Mouse (Mus musculus) liver, embryonic 13.5 days (tissue): Measurements from ENCODE around the gene Arhgap18. TPM values are rescaled to one million over a fixed set of nuclear protein-coding genes. Genes with fewer than 3 reads are reported as not detected.
A peak's percentile ranks its signal among the peaks of the same experiment; 100 is the strongest.
"Not testable (repeated sequence)": the region's sequence is repeated elsewhere in the genome, so short reads cannot be mapped to it uniquely, and the experiment has no call there.

Experiments
- ATAC-seq: fragments of 200-750 bp; cut with Nextera tagmentation; 2 replicates; pipeline ENCODE4 v1.8.0; 2017; ENCODE audit warnings: low read depth, mild to moderate bottlenecking, moderate number of reproducible peaks, moderate library complexity
- DNase-seq: peaks from one replicate; pipeline ENCODE4 v3.0.0; 2022
- H3K27ac ChIP-seq: fragments of 300-500 bp; sonication (generic); 2 replicates; pipeline ENCODE4 v1.5.1; 2015; ENCODE audit warnings: moderate library complexity, mild to moderate bottlenecking, inconsistent platforms
- H3K27me3 ChIP-seq: fragments of 300-500 bp; sonication (generic); 2 replicates; pipeline ENCODE4 v1.6.1; 2015; ENCODE audit warnings: mild to moderate bottlenecking, inconsistent platforms
- H3K36me3 ChIP-seq: fragments of 300-500 bp; sonication (generic); 2 replicates; pipeline ENCODE4 v1.6.1; 2015; ENCODE audit warnings: mild to moderate bottlenecking, inconsistent platforms
- H3K4me1 ChIP-seq: fragments of 300-500 bp; sonication (generic); replicated peaks from 2 replicates; pipeline ENCODE4 v1.6.1; 2015; ENCODE audit warnings: inconsistent platforms
- H3K4me2 ChIP-seq: fragments of 300-500 bp; sonication (generic); 2 replicates; pipeline ENCODE4 v1.6.1; 2015; ENCODE audit warnings: inconsistent platforms, mild to moderate bottlenecking, moderate library complexity
- H3K4me3 ChIP-seq: fragments of 300-500 bp; sonication (generic); replicated peaks from 2 replicates; pipeline ENCODE4 v1.5.1; 2015; ENCODE audit warnings: mild to moderate bottlenecking, inconsistent platforms
- H3K9ac ChIP-seq: fragments of 300-500 bp; sonication (generic); 2 replicates; pipeline ENCODE4 v1.6.1; 2015; ENCODE audit warnings: mild to moderate bottlenecking, inconsistent platforms
- H3K9me3 ChIP-seq: fragments of 300-500 bp; sonication (generic); replicated peaks from 2 replicates; pipeline ENCODE4 v1.6.1; 2016; ENCODE audit warnings: inconsistent platforms
- WGBS: fragments of 180-500 bp; shearing (Covaris S2); methylation state at CpG from one replicate; pipeline ENCODE4 v1.1.7; 2015; ENCODE audit not compliant: insufficient replicate concordance; 5-methylcytosine and 5-hydroxymethylcytosine counted together
- polyA plus RNA-seq: library from polyadenylated mRNA; unstranded; fragments of >200 nt; fragmentation: Nextera tagmentation; extraction: Ambion mirVana; gene quantifications from 2 replicates; pipeline ENCODE4 v1.2.1, GENCODE M21; 2015

The Arhgap18 gene
- polyA plus RNA-seq, 1 experiment from 2014 or later, result 7.9 TPM

GRCm38 (mm10) chr10:26919307-26919977, 166.2 kb downstream of the Arhgap18 start:
- Histone ChIP-seq H3K9me3 (no peaks in the 10 kb centered on the region), H3K4me1 (no peaks in the 10 kb centered on the region), H3K27ac (no peak overlapping the region), H3K9ac (no peak overlapping the region), H3K4me3 (no peak overlapping the region), H3K27me3 (no peaks in the 10 kb centered on the region), H3K36me3 (no peaks in the 10 kb centered on the region), H3K4me2 (no peak overlapping the region)
- DNase-seq (peak; percentile 34), ATAC-seq (peak; percentile 74; the same call in 1 of the 2 replicates)
- 24% methylated on average over 5 of the region's 5 CpGs for WGBS

GRCm38 (mm10) chr10:26920383-26920979, 167.3 kb downstream of the Arhgap18 start:
- Histone ChIP-seq H3K36me3 (no peaks in the 10 kb centered on the region), H3K4me1 (no peaks in the 10 kb centered on the region), H3K4me3 (no peak overlapping the region), H3K9me3 (no peaks in the 10 kb centered on the region), H3K27ac (no peak overlapping the region), H3K9ac (no peak overlapping the region), H3K27me3 (no peaks in the 10 kb centered on the region), H3K4me2 (no peak overlapping the region)
- DNase-seq, result no peak
- peak; percentile 76 for ATAC-seq
- 72% methylated on average over 8 of the region's 8 CpGs for WGBS

DNA sequence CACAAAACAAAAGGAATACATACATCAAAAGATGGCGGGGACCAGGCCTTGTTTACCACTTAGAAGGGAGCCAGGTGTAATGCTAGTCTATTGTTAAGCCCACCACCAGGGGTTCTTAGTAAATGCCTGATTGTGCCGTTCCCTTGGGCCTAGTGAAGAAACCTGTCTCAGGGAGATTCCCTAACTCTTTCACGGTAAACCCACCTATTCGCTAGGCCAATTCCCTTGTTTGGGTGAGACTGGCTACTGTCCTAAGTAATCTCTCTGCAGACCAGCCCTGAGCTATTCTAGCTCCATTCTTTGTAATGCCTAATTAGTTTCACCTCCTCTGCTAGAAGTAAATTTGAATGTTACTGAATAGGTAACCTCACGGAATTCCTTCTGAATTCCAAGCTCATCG, 182.8 kb downstream of the Arhgap18 start:
- not testable (repeated sequence) for H3K4me3 ChIP-seq, H3K27ac ChIP-seq, H3K4me2 ChIP-seq, H3K9me3 ChIP-seq, H3K27me3 ChIP-seq, DNase-seq, H3K9ac ChIP-seq, ATAC-seq, H3K4me1 ChIP-seq, H3K36me3 ChIP-seq
- 79% methylated on average over 6 of the region's 6 CpGs for WGBS

DNA sequence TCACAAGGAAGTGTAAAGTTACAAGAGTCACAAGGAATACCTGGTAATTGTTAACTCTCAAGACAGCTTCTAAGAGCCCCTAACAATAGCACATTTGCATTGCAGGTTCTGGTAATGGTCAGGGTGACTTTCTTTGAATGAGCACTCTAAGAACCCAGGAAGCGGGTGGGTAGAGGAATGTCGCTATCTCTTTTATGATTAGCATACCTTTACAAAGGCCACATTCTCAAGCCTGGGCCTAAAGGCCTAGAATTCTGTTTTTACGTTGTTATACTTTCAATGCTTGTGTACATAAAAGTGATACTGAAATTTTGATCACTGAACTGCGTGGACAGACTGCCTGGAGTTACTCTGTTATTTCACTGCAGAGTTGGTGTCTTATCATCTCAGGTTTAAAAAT, 185.2 kb downstream of the Arhgap18 start:
- not testable (repeated sequence) for H3K36me3 ChIP-seq, H3K27ac ChIP-seq, H3K4me2 ChIP-seq, H3K4me1 ChIP-seq, H3K27me3 ChIP-seq, H3K9me3 ChIP-seq, ATAC-seq, H3K4me3 ChIP-seq, DNase-seq, H3K9ac ChIP-seq
- WGBS, result 70% methylated on average over 4 of the region's 4 CpGs

- WGBS, result 20% methylated on average over 1 of the region's 1 CpGs
- ATAC-seq (peak; percentile 50; the same call in 1 of the 2 replicates), DNase-seq (no peak)
- H3K4me2 ChIP-seq, result no peak overlapping the region
- H3K27ac ChIP-seq, result no peak overlapping the region
- no peak overlapping the region for H3K9ac ChIP-seq
- H3K4me3 ChIP-seq, result no peak overlapping the region
- no peaks in the 10 kb centered on the region for H3K36me3 ChIP-seq
- no peaks in the 10 kb centered on the region for H3K27me3 ChIP-seq
- no peaks in the 10 kb centered on the region for H3K4me1 ChIP-seq
- no peaks in the 10 kb centered on the region for H3K9me3 ChIP-seq
These were observed 186.3 kb downstream of the Arhgap18 start for GRCm38 (mm10) chr10:26939549-26939948.

- ATAC-seq, result no peak
These were observed 195.1 kb downstream of the Arhgap18 start for GRCm38 (mm10) chr10:26948331-26948730.

DNA sequence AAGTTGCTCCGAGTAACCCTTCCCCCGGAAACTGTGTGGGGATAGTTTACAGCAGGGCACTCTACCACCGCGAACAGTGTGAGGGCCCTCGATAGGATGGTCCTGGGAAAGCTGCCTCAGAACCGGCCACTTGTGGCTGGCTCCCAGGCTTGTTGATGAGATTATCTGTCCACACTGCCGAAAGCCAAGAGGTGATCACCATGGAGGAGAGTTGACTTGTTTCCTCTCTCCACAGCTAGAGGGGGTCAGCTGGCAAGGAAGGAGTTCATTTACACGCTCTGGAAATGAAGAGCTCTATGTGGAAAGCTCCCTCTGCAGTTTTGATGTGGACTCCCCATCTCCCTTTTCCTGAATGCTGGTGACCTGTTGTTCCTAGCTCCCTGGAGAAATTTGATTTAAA, 196.4 kb downstream of the Arhgap18 start:
- Histone ChIP-seq H3K4me2 (peak overlapping the region; percentile 59), H3K4me1 (peaks cover 36% of the 10 kb centered on the region), H3K4me3 (peak overlapping the region; percentile 34; the same call in 1 of the 2 replicates), H3K27ac (peak overlapping the region; percentile 71; the same call in 1 of the 2 replicates), H3K9ac (peak overlapping the region; percentile 44; the same call in 1 of the 2 replicates), H3K36me3 (no peaks in the 10 kb centered on the region), H3K27me3 (no peaks in the 10 kb centered on the region), H3K9me3 (no peaks in the 10 kb centered on the region)
- DNase-seq (peak; percentile 15), ATAC-seq (peak; percentile 73)
- 44% methylated on average over 8 of the region's 8 CpGs for WGBS

More at GRCm38 (mm10) chr10:26948331-26948730, 195.1 kb downstream of the Arhgap18 start:
- H3K27ac ChIP-seq, result no peak overlapping the region
- H3K4me2 ChIP-seq, result no peak overlapping the region
- H3K9ac ChIP-seq, result no peak overlapping the region
- DNase-seq, result no peak
- WGBS, result 17% methylated on average over 2 of the region's 2 CpGs
- H3K4me1 ChIP-seq, result peaks cover 36% of the 10 kb centered on the region
- no peaks in the 10 kb centered on the region for H3K9me3 ChIP-seq
- no peaks in the 10 kb centered on the region for H3K27me3 ChIP-seq
- no peaks in the 10 kb centered on the region for H3K36me3 ChIP-seq
- no peak overlapping the region for H3K4me3 ChIP-seq

- 28% methylated on average over 7 of the region's 7 CpGs for WGBS
- Histone ChIP-seq H3K36me3 (no peaks in the 10 kb centered on the region), H3K27ac (peak overlapping the region; percentile 71), H3K4me1 (peaks cover 36% of the 10 kb centered on the region), H3K9ac (peak overlapping the region; percentile 44), H3K9me3 (no peaks in the 10 kb centered on the region), H3K4me2 (peak overlapping the region; percentile 59), H3K4me3 (peak overlapping the region; percentile 34), H3K27me3 (no peaks in the 10 kb centered on the region)
- ATAC-seq, result peak; percentile 85
- DNase-seq, result peak; percentile 26
These were observed 197.2 kb downstream of the Arhgap18 start for GRCm38 (mm10) chr10:26950448-26950847.

DNA sequence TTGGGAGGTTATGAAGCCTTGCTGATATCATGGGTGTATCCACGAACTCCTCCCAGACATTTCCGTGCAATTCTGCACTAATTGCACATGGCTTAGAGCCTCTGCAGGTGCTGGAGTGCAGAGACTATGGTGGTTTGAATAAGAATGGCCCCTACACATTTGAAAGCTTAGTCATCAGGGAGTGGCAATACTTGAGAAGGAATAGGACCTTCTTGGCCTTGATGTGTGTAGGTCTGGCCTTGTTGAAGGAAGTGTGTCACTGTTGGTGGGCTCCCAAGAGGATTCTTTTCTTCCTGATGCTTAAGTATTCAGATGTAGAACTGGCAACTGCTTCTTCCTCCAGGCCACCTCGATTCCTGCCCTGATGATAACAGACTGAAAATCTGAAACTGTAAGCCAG, 205.3 kb downstream of the Arhgap18 start:
- no peak overlapping the region for H3K4me2 ChIP-seq
- DNase-seq (no peak), ATAC-seq (no peak)
- H3K4me3 ChIP-seq, result no peak overlapping the region
- 45% methylated on average over 3 of the region's 3 CpGs for WGBS
- no peaks in the 10 kb centered on the region for H3K4me1 ChIP-seq
- no peaks in the 10 kb centered on the region for H3K9me3 ChIP-seq
- no peak overlapping the region for H3K9ac ChIP-seq
- H3K36me3 ChIP-seq, result no peaks in the 10 kb centered on the region
- H3K27ac ChIP-seq, result no peak overlapping the region
- no peaks in the 10 kb centered on the region for H3K27me3 ChIP-seq
